Comparison of ENCODE assay signal across 11 mouse cellular contexts in the genomic region with DNA sequence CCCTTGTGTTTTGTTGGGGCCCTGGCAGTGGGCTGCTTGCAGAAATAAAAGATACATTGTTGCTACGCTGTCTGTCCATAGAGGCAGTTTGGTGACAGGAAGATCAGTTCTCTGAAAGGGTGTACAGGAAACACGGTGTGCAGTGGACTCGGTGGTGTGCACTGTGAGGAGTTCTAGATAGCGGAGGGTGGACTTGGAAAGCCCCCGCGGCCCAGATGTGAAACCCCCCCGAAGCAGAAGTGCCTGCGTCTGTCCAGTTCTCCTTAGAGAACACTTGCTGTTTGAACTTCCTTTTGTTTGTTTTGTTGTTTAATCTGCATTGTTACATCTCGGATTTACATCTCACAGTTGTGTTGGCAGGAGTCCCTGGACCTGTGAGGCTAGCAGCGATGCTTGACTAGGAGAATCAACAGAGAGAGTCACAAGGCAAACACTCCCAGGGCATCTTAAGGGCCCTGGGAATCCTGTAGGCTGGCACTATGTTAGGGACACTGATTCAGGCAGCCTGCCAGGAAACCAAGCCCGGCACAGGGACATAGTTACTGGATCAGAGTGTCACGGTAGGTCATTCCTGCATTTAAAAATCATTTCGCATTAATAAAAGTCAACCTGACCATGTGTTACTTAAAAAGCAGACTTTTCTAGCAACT. TPM values are rescaled to one million over a fixed set of nuclear protein-coding genes. Genes with fewer than 3 reads are reported as not detected.
A peak's percentile ranks its signal among the peaks of the same experiment; 100 is the strongest.
DNase-seq lines count a peak whose midpoint lies in the region; ATAC-seq lines count a peak whose summit lies in the region.
"Had no signal": no experiment of that assay in that cellular context is flagged by ENCODE, and none has a peak within 500 bp of the region (broad histone marks: within the 10 kb centered on the region; RNA-seq: fewer than 3 reads in every experiment).

No protein-coding gene starts in this region.

- H3K4me3 ChIP-seq in heart, embryonic 10.5 days: no peak overlapping the region
- no peak overlapping the region for H3K4me3 ChIP-seq in limb, embryonic 10.5 days
- H3K4me3 ChIP-seq: left cerebral cortex, adult 2 months; liver, embryonic 15.5 days; myocyte had no signal

- 78% methylated on average over 13 of the region's 13 CpGs for WGBS in heart, embryonic 10.5 days
- WGBS in limb, embryonic 10.5 days: 86% methylated on average over 13 of the region's 13 CpGs

- peaks cover 13% of the 10 kb centered on the region for H3K36me3 ChIP-seq in heart, embryonic 10.5 days
- peaks cover 11% of the 10 kb centered on the region for H3K36me3 ChIP-seq in limb, embryonic 10.5 days

- H3K4me1 ChIP-seq in heart, embryonic 10.5 days: no peaks in the 10 kb centered on the region
- no peaks in the 10 kb centered on the region for H3K4me1 ChIP-seq in limb, embryonic 10.5 days

- no peaks in the 10 kb centered on the region for H3K27me3 ChIP-seq in heart, embryonic 10.5 days (ENCODE audit: insufficient read depth, poor library complexity, severe bottlenecking)
- no peaks in the 10 kb centered on the region for H3K27me3 ChIP-seq in limb, embryonic 10.5 days (ENCODE audit: low read depth, poor library complexity, severe bottlenecking)
- H3K27me3 ChIP-seq: liver, embryonic 15.5 days had no signal

- peak; percentile 97 for DNase-seq in heart, adult 11 months
- DNase-seq in heart, embryonic 10.5 days (ENCODE audit: low spot score): no peak
- peak; percentile 57 for DNase-seq in urinary bladder, postnatal 14 days (ENCODE audit: low spot score)
- DNase-seq in urinary bladder, postnatal 25 days (ENCODE audit: low spot score): no peak
- DNase-seq in lung, adult 18-20 months: peak; percentile 74 to 86
- DNase-seq in limb, embryonic 10.5 days (ENCODE audit: low spot score): no peak

- H3K27ac ChIP-seq in heart, embryonic 10.5 days: no peak overlapping the region
- no peak overlapping the region for H3K27ac ChIP-seq in limb, embryonic 10.5 days
- H3K27ac ChIP-seq: left cerebral cortex, adult 2 months; liver, embryonic 15.5 days had no signal

- ATAC-seq in inflammation-experienced regulatory T-cells, adult 6 months: no peak
- ATAC-seq: activated CD4-positive, CD25-positive, alpha-beta regulatory T cell, adult 4 months had no signal

- H3K9me3 ChIP-seq in heart, embryonic 10.5 days: no peaks in the 10 kb centered on the region
- no peaks in the 10 kb centered on the region for H3K9me3 ChIP-seq in limb, embryonic 10.5 days (replicated peaks)
- H3K9me3 ChIP-seq: liver, embryonic 15.5 days had no signal

RNA-seq across cellular contexts. Expression of gene Inip, which starts 47.8 kb away (rescaled TPM):
- 56.9 and 57.5 TPM in 2 replicates for polyA plus RNA-seq in heart, embryonic 10.5 days (2016; fragmentation: Nextera tagmentation; extraction: Ambion mirVana)
- 84.8 and 88.9 TPM in 2 replicates for polyA plus RNA-seq in limb, embryonic 10.5 days (2016; fragmentation: Nextera tagmentation; extraction: Ambion mirVana)
- polyA plus RNA-seq in inflammation-experienced regulatory T-cells, adult 6 months (2017; shearing (Covaris generic)): 10 to 100 TPM; 48.4 to 49.9 (median 49.5) TPM

RNA-seq across cellular contexts. Expression of gene Snx30, which starts 52.0 kb away (rescaled TPM):
- polyA plus RNA-seq in heart, embryonic 10.5 days (2016; fragmentation: Nextera tagmentation; extraction: Ambion mirVana): 5.2 and 8.1 TPM in 2 replicates
- 5.3 and 5.9 TPM in 2 replicates for polyA plus RNA-seq in limb, embryonic 10.5 days (2016; fragmentation: Nextera tagmentation; extraction: Ambion mirVana)
- polyA plus RNA-seq in inflammation-experienced regulatory T-cells, adult 6 months (2017; shearing (Covaris generic)): 1 to 10 TPM; 2.6 to 3.6 (median 2.8) TPM

Comparison
In these comparisons a context has a peak if more than half of its experiments do, and no peak if none do; other contexts are left out.
1. DNase-seq: peak in heart, adult 11 months (single experiment), urinary bladder, postnatal 14 days (single experiment) and lung, adult 18-20 months (2 of 2); none in heart, embryonic 10.5 days (single experiment), urinary bladder, postnatal 25 days (single experiment) and limb, embryonic 10.5 days (single experiment).